Mouse (Mus musculus): ENCODE measurements at regions not wholly inside any gene's neighbourhood (a gene's known extent, or its start where the extent isn't known, plus 50 kb on each side); places are given as distances from the start of the nearest gene placed in this dataset.

DNA sequence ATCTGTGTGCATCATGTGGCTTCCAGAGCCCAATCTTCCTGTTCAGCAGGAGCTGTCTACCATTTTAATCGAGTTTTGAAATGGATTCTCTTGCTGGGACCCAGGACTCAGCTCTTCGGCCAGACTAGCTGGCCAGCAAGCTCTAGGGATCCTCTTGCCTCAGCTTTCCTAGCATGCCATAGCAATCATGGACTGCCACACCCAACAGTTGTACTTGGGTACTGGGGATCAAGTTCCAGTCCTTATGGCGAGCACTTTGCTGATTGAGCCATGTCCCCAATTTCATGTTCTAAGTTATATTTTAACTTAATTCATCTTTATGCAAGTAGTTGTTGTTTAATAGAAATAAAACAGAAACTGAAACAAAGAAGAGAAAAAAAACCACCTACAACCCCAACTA, 202.1 kb downstream of the Bmp2 start:
- H3K4me2 ChIP-seq = no peak overlapping the region
- H3K9me3 ChIP-seq (ENCODE audit: control insufficient read depth, low read length) = no peaks in the 10 kb centered on the region
- no peaks in the 10 kb centered on the region for H3K4me1 ChIP-seq (replicated peaks; ENCODE audit: control insufficient read depth, insufficient read depth, low read length)
- H3K27ac ChIP-seq (ENCODE audit: low read depth, low read length) = no peak overlapping the region
- no peak overlapping the region for H3K4me3 ChIP-seq (ENCODE audit: low read depth, low read length)
- WGBS = 68% methylated on average over 3 of the region's 3 CpGs
- no peaks in the 10 kb centered on the region for H3K27me3 ChIP-seq (replicated peaks; ENCODE audit: control insufficient read depth, insufficient read depth, low read length)
- ATAC-seq (replicated peaks; ENCODE audit: low FRiP score) = no peak
- no peaks in the 10 kb centered on the region for H3K36me3 ChIP-seq (ENCODE audit: control insufficient read depth, insufficient read depth, low read length)
- H3K9ac ChIP-seq (ENCODE audit: low read depth, low read length) = no peak overlapping the region
- no peak for DNase-seq (ENCODE audit: low spot score)

DNA sequence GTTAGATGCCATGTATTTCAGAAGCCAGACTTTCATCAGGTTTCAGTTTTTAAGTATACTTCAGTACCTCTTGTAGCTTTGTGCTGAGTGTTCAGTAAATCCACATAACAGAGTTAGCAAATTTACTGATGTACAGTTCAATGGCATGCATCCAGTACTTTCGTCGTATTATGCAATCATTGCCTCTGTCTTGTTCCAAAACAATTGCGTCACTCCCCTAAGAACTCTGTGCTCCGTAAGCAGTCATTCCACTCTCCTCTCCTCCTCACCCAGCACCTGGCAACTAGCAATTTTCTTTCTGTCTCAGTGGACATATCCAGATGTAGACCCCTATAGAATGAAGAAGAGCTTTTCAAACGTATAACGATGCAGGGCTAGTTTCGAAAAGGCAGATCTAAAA, 209.5 kb downstream of the Bmp2 start:
- Histone ChIP-seq H3K4me3 (ENCODE audit: low read depth, low read length) (no peak overlapping the region), H3K4me1 (replicated peaks; ENCODE audit: control insufficient read depth, insufficient read depth, low read length) (no peaks in the 10 kb centered on the region), H3K27me3 (replicated peaks; ENCODE audit: control insufficient read depth, insufficient read depth, low read length) (no peaks in the 10 kb centered on the region), H3K36me3 (ENCODE audit: control insufficient read depth, insufficient read depth, low read length) (no peaks in the 10 kb centered on the region), H3K27ac (ENCODE audit: low read depth, low read length) (no peak overlapping the region), H3K9ac (ENCODE audit: low read depth, low read length) (no peak overlapping the region), H3K9me3 (ENCODE audit: control insufficient read depth, low read length) (no peaks in the 10 kb centered on the region), H3K4me2 (no peak overlapping the region)
- DNase-seq (ENCODE audit: low spot score) = no peak
- 78% methylated on average over 7 of the region's 7 CpGs for WGBS
- ATAC-seq (replicated peaks; ENCODE audit: low FRiP score) = no peak

DNA sequence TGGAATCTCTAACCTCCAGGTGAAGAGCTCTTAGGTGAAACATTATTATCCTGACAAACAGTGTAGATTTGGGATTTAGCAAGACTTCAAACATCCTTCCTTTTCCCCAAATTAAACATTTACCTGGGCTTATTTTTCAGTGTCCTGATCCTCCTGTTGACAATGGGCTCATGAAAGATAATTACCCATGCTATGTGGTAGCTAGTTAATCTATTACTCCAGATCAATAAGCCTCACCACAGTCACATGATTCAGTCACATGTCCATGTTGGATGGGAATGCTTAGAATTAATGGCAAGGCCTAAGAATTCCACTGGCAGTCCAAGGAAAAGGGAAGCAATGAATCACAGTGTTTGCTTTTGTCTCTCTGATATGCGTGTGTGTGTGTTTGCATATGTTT, 216.6 kb downstream of the Bmp2 start:
- Histone ChIP-seq H3K27ac (ENCODE audit: low read depth, low read length) (no peak overlapping the region), H3K36me3 (ENCODE audit: control insufficient read depth, insufficient read depth, low read length) (no peaks in the 10 kb centered on the region), H3K9me3 (ENCODE audit: control insufficient read depth, low read length) (no peaks in the 10 kb centered on the region), H3K4me1 (replicated peaks; ENCODE audit: control insufficient read depth, insufficient read depth, low read length) (no peaks in the 10 kb centered on the region), H3K4me3 (ENCODE audit: low read depth, low read length) (no peak overlapping the region), H3K9ac (ENCODE audit: low read depth, low read length) (no peak overlapping the region), H3K27me3 (replicated peaks; ENCODE audit: control insufficient read depth, insufficient read depth, low read length) (no peaks in the 10 kb centered on the region), H3K4me2 (no peak overlapping the region)
- no peak for ATAC-seq (replicated peaks; ENCODE audit: low FRiP score)
- DNase-seq (ENCODE audit: low spot score) = no peak
- 78% methylated on average over 1 of the region's 1 CpGs for WGBS

GRCm38 (mm10) chr2:133783588-133784342, 231.8 kb downstream of the Bmp2 start:
- Histone ChIP-seq H3K4me3 (ENCODE audit: low read depth, low read length) (no peak overlapping the region), H3K9me3 (ENCODE audit: control insufficient read depth, low read length) (no peaks in the 10 kb centered on the region), H3K4me1 (replicated peaks; ENCODE audit: control insufficient read depth, insufficient read depth, low read length) (no peaks in the 10 kb centered on the region), H3K4me2 (no peak overlapping the region), H3K9ac (ENCODE audit: low read depth, low read length) (no peak overlapping the region), H3K27me3 (replicated peaks; ENCODE audit: control insufficient read depth, insufficient read depth, low read length) (no peaks in the 10 kb centered on the region), H3K36me3 (ENCODE audit: control insufficient read depth, insufficient read depth, low read length) (no peaks in the 10 kb centered on the region), H3K27ac (ENCODE audit: low read depth, low read length) (no peak overlapping the region)
- no peak for DNase-seq (ENCODE audit: low spot score)
- no peak for ATAC-seq (replicated peaks; ENCODE audit: low FRiP score)
- WGBS = 65% methylated on average over 7 of the region's 7 CpGs

DNA sequence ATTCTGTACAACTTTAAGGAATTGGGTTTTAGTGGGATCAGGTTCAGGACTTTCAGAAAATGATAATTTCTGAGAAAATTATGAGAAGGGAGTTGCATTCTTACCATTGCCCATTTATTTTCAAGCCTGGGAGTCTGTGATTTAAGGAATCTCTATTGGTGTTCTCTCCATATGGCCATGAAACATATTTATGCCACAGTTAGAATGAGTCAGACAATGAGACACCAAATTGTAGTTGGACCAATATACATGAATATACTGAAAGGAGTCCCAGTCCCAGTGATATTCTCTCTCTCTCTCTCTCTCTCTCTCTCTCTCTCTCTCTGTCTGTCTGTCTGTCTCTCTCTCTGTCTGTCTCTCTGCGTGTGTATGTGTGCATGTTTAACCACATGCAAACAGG, 239.1 kb downstream of the Bmp2 start:
- H3K27ac ChIP-seq (ENCODE audit: low read depth, low read length) = no peak overlapping the region
- no peaks in the 10 kb centered on the region for H3K9me3 ChIP-seq (ENCODE audit: control insufficient read depth, low read length)
- ATAC-seq (replicated peaks; ENCODE audit: low FRiP score) = no peak
- no peaks in the 10 kb centered on the region for H3K36me3 ChIP-seq (ENCODE audit: control insufficient read depth, insufficient read depth, low read length)
- no peaks in the 10 kb centered on the region for H3K4me1 ChIP-seq (replicated peaks; ENCODE audit: control insufficient read depth, insufficient read depth, low read length)
- no peak overlapping the region for H3K4me3 ChIP-seq (ENCODE audit: low read depth, low read length)
- H3K9ac ChIP-seq (ENCODE audit: low read depth, low read length) = no peak overlapping the region
- H3K27me3 ChIP-seq (replicated peaks; ENCODE audit: control insufficient read depth, insufficient read depth, low read length) = no peaks in the 10 kb centered on the region
- DNase-seq (ENCODE audit: low spot score) = no peak
- H3K4me2 ChIP-seq = no peak overlapping the region
- 27% methylated on average over 1 of the region's 1 CpGs for WGBS

DNA sequence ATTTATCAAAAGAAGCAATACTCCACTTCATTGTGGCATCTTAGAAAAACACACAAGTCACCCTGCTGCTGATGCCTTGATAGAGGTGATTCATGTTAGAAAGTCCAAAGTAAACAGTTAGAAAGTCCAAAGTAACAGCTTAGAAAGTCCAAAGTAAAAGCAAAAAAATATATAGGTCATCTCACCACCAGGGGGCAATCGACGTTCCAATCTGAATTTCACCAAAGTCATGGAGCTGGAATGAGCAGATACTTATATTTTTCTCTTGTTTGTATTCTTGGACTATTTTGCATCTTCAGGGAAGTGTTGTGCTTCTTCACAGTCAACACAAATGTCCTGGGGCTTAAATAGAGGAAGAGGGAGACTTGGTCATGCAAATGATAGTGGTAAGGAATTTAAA, 241.3 kb downstream of the Bmp2 start:
- Histone ChIP-seq H3K9ac (ENCODE audit: low read depth, low read length) (no peak overlapping the region), H3K27me3 (replicated peaks; ENCODE audit: control insufficient read depth, insufficient read depth, low read length) (no peaks in the 10 kb centered on the region), H3K4me3 (ENCODE audit: low read depth, low read length) (no peak overlapping the region), H3K4me2 (no peak overlapping the region), H3K4me1 (replicated peaks; ENCODE audit: control insufficient read depth, insufficient read depth, low read length) (no peaks in the 10 kb centered on the region), H3K9me3 (ENCODE audit: control insufficient read depth, low read length) (no peaks in the 10 kb centered on the region), H3K27ac (ENCODE audit: low read depth, low read length) (no peak overlapping the region), H3K36me3 (ENCODE audit: control insufficient read depth, insufficient read depth, low read length) (no peaks in the 10 kb centered on the region)
- ATAC-seq (replicated peaks; ENCODE audit: low FRiP score) (no peak), DNase-seq (ENCODE audit: low spot score) (no peak)
- WGBS = 27% methylated on average over 2 of the region's 2 CpGs

GRCm38 (mm10) chr2:133802666-133803065, 250.7 kb downstream of the Bmp2 start:
- Histone ChIP-seq H3K9ac (ENCODE audit: low read depth, low read length) (no peak overlapping the region), H3K27ac (ENCODE audit: low read depth, low read length) (no peak overlapping the region), H3K4me3 (ENCODE audit: low read depth, low read length) (no peak overlapping the region), H3K4me1 (replicated peaks; ENCODE audit: control insufficient read depth, insufficient read depth, low read length) (no peaks in the 10 kb centered on the region), H3K4me2 (no peak overlapping the region), H3K9me3 (ENCODE audit: control insufficient read depth, low read length) (no peaks in the 10 kb centered on the region), H3K36me3 (ENCODE audit: control insufficient read depth, insufficient read depth, low read length) (no peaks in the 10 kb centered on the region), H3K27me3 (replicated peaks; ENCODE audit: control insufficient read depth, insufficient read depth, low read length) (no peaks in the 10 kb centered on the region)
- DNase-seq (ENCODE audit: low spot score) = no peak
- WGBS = 63% methylated on average over 3 of the region's 3 CpGs
- ATAC-seq (replicated peaks; ENCODE audit: low FRiP score) = no peak

DNA sequence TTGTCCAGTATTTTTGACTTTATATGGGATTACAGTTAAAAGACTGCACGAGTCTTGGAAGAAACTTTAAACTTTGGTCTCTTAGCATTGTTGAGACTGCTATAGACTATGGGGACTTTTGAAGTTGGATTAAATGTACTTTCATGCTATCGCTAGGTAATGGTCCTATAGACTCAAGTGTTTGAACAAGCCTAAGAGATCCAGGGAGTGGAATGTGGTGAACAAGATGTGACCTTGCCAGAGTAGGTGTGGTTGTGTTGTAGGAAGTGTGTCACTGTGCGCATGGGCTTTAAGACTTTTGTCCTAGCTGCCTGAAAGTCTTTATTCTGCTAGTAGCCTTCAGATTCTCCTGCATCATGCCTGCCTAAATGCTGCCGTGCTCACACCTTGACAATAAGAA, 269.5 kb downstream of the Bmp2 start:
- WGBS = 83% methylated on average over 4 of the region's 4 CpGs
- Histone ChIP-seq H3K4me3 (ENCODE audit: low read depth, low read length) (no peak overlapping the region), H3K9ac (ENCODE audit: low read depth, low read length) (no peak overlapping the region), H3K36me3 (ENCODE audit: control insufficient read depth, insufficient read depth, low read length) (no peaks in the 10 kb centered on the region), H3K4me2 (no peak overlapping the region), H3K9me3 (ENCODE audit: control insufficient read depth, low read length) (no peaks in the 10 kb centered on the region), H3K27ac (ENCODE audit: low read depth, low read length) (no peak overlapping the region), H3K27me3 (replicated peaks; ENCODE audit: control insufficient read depth, insufficient read depth, low read length) (no peaks in the 10 kb centered on the region), H3K4me1 (replicated peaks; ENCODE audit: control insufficient read depth, insufficient read depth, low read length) (no peaks in the 10 kb centered on the region)
- no peak for ATAC-seq (replicated peaks; ENCODE audit: low FRiP score)
- no peak for DNase-seq (ENCODE audit: low spot score)

- 86% methylated on average over 1 of the region's 1 CpGs for WGBS
- H3K36me3 ChIP-seq (ENCODE audit: control insufficient read depth, insufficient read depth, low read length) = no peaks in the 10 kb centered on the region
- ATAC-seq (replicated peaks; ENCODE audit: low FRiP score) (no peak), DNase-seq (ENCODE audit: low spot score) (no peak)
- no peaks in the 10 kb centered on the region for H3K27me3 ChIP-seq (replicated peaks; ENCODE audit: control insufficient read depth, insufficient read depth, low read length)
- no peak overlapping the region for H3K9ac ChIP-seq (ENCODE audit: low read depth, low read length)
- no peaks in the 10 kb centered on the region for H3K4me1 ChIP-seq (replicated peaks; ENCODE audit: control insufficient read depth, insufficient read depth, low read length)
- no peak overlapping the region for H3K4me3 ChIP-seq (ENCODE audit: low read depth, low read length)
- H3K4me2 ChIP-seq = no peak overlapping the region
- no peak overlapping the region for H3K27ac ChIP-seq (ENCODE audit: low read depth, low read length)
- no peaks in the 10 kb centered on the region for H3K9me3 ChIP-seq (ENCODE audit: control insufficient read depth, low read length)
Measured at GRCm38 (mm10) chr2:133829406-133829805, 277.4 kb downstream of the Bmp2 start.

Data from liver, embryonic 11.5 days (tissue).